Mouse (Mus musculus): ENCODE measurements at regions not wholly inside any gene's neighbourhood (a gene's known extent, or its start where the extent isn't known, plus 50 kb on each side); places are given as distances from the start of the nearest gene placed in this dataset.

GRCm38 (mm10) chr3:35520131-35520530, 233.8 kb upstream of the Atp11b start:
- TF ChIP-seq CTCF (IDR thresholded peaks at IDR 0.05; ENCODE audit: low read depth, low read length) (no peak), GATA1 (IDR thresholded peaks at IDR 0.05; ENCODE audit: borderline replicate concordance, low read length) (no peak), TAL1 (conservative IDR thresholded peaks at IDR 0.05; ENCODE audit: low read depth, low read length) (no peak), POLR2AphosphoS5 (IDR thresholded peaks at IDR 0.05; ENCODE audit: insufficient replicate concordance, low read depth, low read length) (no peak), GATA2 (IDR thresholded peaks at IDR 0.05; ENCODE audit: borderline replicate concordance, low read depth, low read length) (no peak)

All from G1E (cell line).